In genomic region chr6:28135411-28136233, GRCm38 (mm10) we compare ENCODE assay signal across 8 mouse cellular contexts. TPM values are rescaled to one million over a fixed set of nuclear protein-coding genes. Genes with fewer than 3 reads are reported as not detected.
DNase-seq lines count a peak whose midpoint lies in the region; ATAC-seq and TF ChIP-seq lines count a peak whose summit lies in the region.

No protein-coding gene starts in this region.

- no peak overlapping the region for H3K27ac ChIP-seq in brown adipose tissue, adult 24 weeks (replicated peaks; ENCODE audit: low read depth, low read length)
- H3K27ac ChIP-seq in heart, embryonic 15.5 days = no peak overlapping the region
- no peak overlapping the region for H3K27ac ChIP-seq in liver, embryonic 14.5 days
- no peak overlapping the region for H3K27ac ChIP-seq in neural tube, embryonic 11.5 days (ENCODE audit: low read depth, low read length)
- no peak overlapping the region for H3K27ac ChIP-seq in stomach, postnatal 0 days (replicated peaks)

- peak; percentile 85 for TF ChIP-seq CTCF in liver, embryonic 14.5 days (IDR thresholded peaks at IDR 0.05; ENCODE audit: low read depth)
- peak; percentile 90 for TF ChIP-seq CTCF in stomach, postnatal 0 days (IDR thresholded peaks at IDR 0.05; ENCODE audit: low read depth)

- peak overlapping the region; percentile 100 for H3K4me2 ChIP-seq in heart, embryonic 15.5 days
- H3K4me2 ChIP-seq in liver, embryonic 14.5 days (ENCODE audit: low read depth) = peak overlapping the region; percentile 73
- peak overlapping the region; percentile 95 for H3K4me2 ChIP-seq in neural tube, embryonic 11.5 days (ENCODE audit: low read depth)
- H3K4me2 ChIP-seq in stomach, postnatal 0 days (replicated peaks; ENCODE audit: low read depth) = peak overlapping the region; percentile 95

- no peaks in the 10 kb centered on the region for H3K4me1 ChIP-seq in brown adipose tissue, adult 24 weeks (ENCODE audit: control insufficient read depth, insufficient read depth, insufficient read length, low read length)
- peaks cover 25% of the 10 kb centered on the region for H3K4me1 ChIP-seq in heart, embryonic 15.5 days (replicated peaks)
- H3K4me1 ChIP-seq in liver, embryonic 14.5 days (replicated peaks; ENCODE audit: control insufficient read depth in 2 of 2, insufficient read depth in 2 of 2, low read length in 1 of 2) = no peaks in the 10 kb centered on the region
- H3K4me1 ChIP-seq in neural tube, embryonic 11.5 days (ENCODE audit: control insufficient read depth, insufficient read depth, low read length) = peaks cover 6% of the 10 kb centered on the region; the same call in 1 of the 2 replicates
- no peaks in the 10 kb centered on the region for H3K4me1 ChIP-seq in stomach, postnatal 0 days (replicated peaks; ENCODE audit: control insufficient read depth, insufficient read depth)

- no peaks in the 10 kb centered on the region for H3K9me3 ChIP-seq in heart, embryonic 15.5 days (replicated peaks)
- H3K9me3 ChIP-seq in liver, embryonic 14.5 days (ENCODE audit: control insufficient read depth, low read length) = no peaks in the 10 kb centered on the region
- no peaks in the 10 kb centered on the region for H3K9me3 ChIP-seq in neural tube, embryonic 11.5 days (ENCODE audit: control insufficient read depth, low read length)
- no peaks in the 10 kb centered on the region for H3K9me3 ChIP-seq in stomach, postnatal 0 days (ENCODE audit: control insufficient read depth, low read length)

- peak; percentile 83 for ATAC-seq in CD4-positive, CD25-positive, alpha-beta regulatory T cell, adult 4 months
- ATAC-seq in heart, embryonic 15.5 days (replicated peaks; ENCODE audit: insufficient number of reproducible peaks, insufficient read depth, low FRiP score, low read depth) = peak; percentile 80
- ATAC-seq in liver, embryonic 14.5 days (ENCODE audit: insufficient read depth) = peak; percentile 76
- peak; percentile 90 for ATAC-seq in neural tube, embryonic 11.5 days (ENCODE audit: insufficient read depth, low FRiP score, low TSS enrichment)
- peak; percentile 92 for ATAC-seq in stomach, postnatal 0 days (ENCODE audit: low FRiP score, low TSS enrichment)

- peak overlapping the region; percentile 49 for H3K4me3 ChIP-seq in brown adipose tissue, adult 24 weeks (ENCODE audit: insufficient read depth, low read depth, low read length)
- H3K4me3 ChIP-seq in heart, embryonic 15.5 days = peak overlapping the region; percentile 59
- peak overlapping the region; percentile 40 for H3K4me3 ChIP-seq in liver, embryonic 14.5 days (ENCODE audit: insufficient read depth in 1 of 2, low read depth in 2 of 2, low read length in 2 of 2)
- peak overlapping the region; percentile 49 for H3K4me3 ChIP-seq in neural tube, embryonic 11.5 days (ENCODE audit: low read depth, low read length)
- peak overlapping the region; percentile 48 for H3K4me3 ChIP-seq in stomach, postnatal 0 days (ENCODE audit: low read depth, low read length)

- peak overlapping the region; percentile 43; the same call in 1 of the 2 replicates for H3K9ac ChIP-seq in heart, embryonic 15.5 days
- H3K9ac ChIP-seq in liver, embryonic 14.5 days (replicated peaks) = no peak overlapping the region
- peak overlapping the region; percentile 14; the same call in 1 of the 2 replicates for H3K9ac ChIP-seq in neural tube, embryonic 11.5 days (ENCODE audit: low read length)
- H3K9ac ChIP-seq in stomach, postnatal 0 days (ENCODE audit: low read length) = peak overlapping the region; percentile 35

- DNase-seq in fibroblast of lung, adult 2 months (ENCODE audit: low read depth) = peak; percentile 31
- peak; percentile 82 to 83 for DNase-seq in kidney, postnatal 25 days
- DNase-seq in liver, embryonic 14.5 days (ENCODE audit: low read depth in 3 of 3, low spot score in 3 of 3) = peak; percentile 32 to 48 (median 42)
- peak; percentile 92 for DNase-seq in neural tube, embryonic 11.5 days (ENCODE audit: low spot score)
- peak; percentile 87 for DNase-seq in stomach, postnatal 0 days (ENCODE audit: low spot score)

- no peaks in the 10 kb centered on the region for H3K36me3 ChIP-seq in heart, embryonic 15.5 days
- no peaks in the 10 kb centered on the region for H3K36me3 ChIP-seq in liver, embryonic 14.5 days (replicated peaks; ENCODE audit: control insufficient read depth, insufficient read depth, low read depth)
- H3K36me3 ChIP-seq in neural tube, embryonic 11.5 days (ENCODE audit: control insufficient read depth, insufficient read depth, low read length) = no peaks in the 10 kb centered on the region
- H3K36me3 ChIP-seq in stomach, postnatal 0 days (ENCODE audit: control insufficient read depth, insufficient read depth, low read length) = no peaks in the 10 kb centered on the region

- H3K27me3 ChIP-seq in heart, embryonic 15.5 days = peaks cover 64% of the 10 kb centered on the region
- H3K27me3 ChIP-seq in liver, embryonic 14.5 days (ENCODE audit: control insufficient read depth, insufficient read depth, low read length) = peaks cover 51% of the 10 kb centered on the region
- peaks cover 34% of the 10 kb centered on the region for H3K27me3 ChIP-seq in neural tube, embryonic 11.5 days (ENCODE audit: control insufficient read depth, insufficient read depth, low read length)
- H3K27me3 ChIP-seq in stomach, postnatal 0 days (ENCODE audit: control insufficient read depth, insufficient read depth, low read length) = peaks cover 9% of the 10 kb centered on the region; the same call in 1 of the 2 replicates

- no peak for TF ChIP-seq EP300 in liver, embryonic 14.5 days (IDR thresholded peaks at IDR 0.05; ENCODE audit: low read depth)
- TF ChIP-seq EP300 in stomach, postnatal 0 days (optimal IDR thresholded peaks at IDR 0.05) = no peak

- WGBS in heart, embryonic 15.5 days = under 1% methylated on average over 37 of the region's 37 CpGs
- under 1% methylated on average over 37 of the region's 37 CpGs for WGBS in liver, embryonic 14.5 days (ENCODE audit: insufficient replicate concordance)
- WGBS in neural tube, embryonic 11.5 days = under 1% methylated on average over 37 of the region's 37 CpGs
- under 1% methylated on average over 37 of the region's 37 CpGs for WGBS in stomach, postnatal 0 days

RNA-seq across cellular contexts. Expression of gene Grm8, which starts 0.6 kb away (rescaled TPM):
- under 1 TPM in 1 of 2 experiments, not detected in 1; 0.51 TPM for polyA plus RNA-seq in CD4-positive, CD25-positive, alpha-beta regulatory T cell, adult 4 months (2017; shearing (Covaris generic))
- polyA plus RNA-seq in brown adipose tissue, adult 24 weeks (2012; ENCODE audit: insufficient read depth, insufficient read length, missing spikeins) = not detected in 2 replicates
- 0.08 and 0.65 TPM in 2 replicates for polyA plus RNA-seq in heart, embryonic 15.5 days (2015; fragmentation: Nextera tagmentation; extraction: Ambion mirVana)
- polyA plus RNA-seq in liver, embryonic 14.5 days (2012; rRNA removed) = 0.02 TPM in 1 of 2 replicates, not detected in the other
- polyA plus RNA-seq in liver, embryonic 14.5 days (2014; fragmentation: Nextera tagmentation; extraction: Ambion mirVana) = not detected in 2 replicates
- 1.1 and 1.5 TPM in 2 replicates for polyA plus RNA-seq in neural tube, embryonic 11.5 days (2014; fragmentation: Nextera tagmentation; extraction: Ambion mirVana)
- 0.15 and 0.22 TPM in 2 replicates for polyA plus RNA-seq in stomach, postnatal 0 days (2015; fragmentation: Nextera tagmentation; extraction: Ambion mirVana)

Comparison
In these comparisons a context has a peak if more than half of its experiments do, and no peak if none do; other contexts are left out.
1. DNase-seq: peak in every context shown above with its lines; median percentile 92 in neural tube, embryonic 11.5 days; 87 in stomach, postnatal 0 days; 82 in kidney, postnatal 25 days; 42 in liver, embryonic 14.5 days; 31 in fibroblast of lung, adult 2 months.